Mouse (Mus musculus): ENCODE measurements at regions not wholly inside any gene's neighbourhood (a gene's known extent, or its start where the extent isn't known, plus 50 kb on each side); places are given as distances from the start of the nearest gene placed in this dataset.

DNA sequence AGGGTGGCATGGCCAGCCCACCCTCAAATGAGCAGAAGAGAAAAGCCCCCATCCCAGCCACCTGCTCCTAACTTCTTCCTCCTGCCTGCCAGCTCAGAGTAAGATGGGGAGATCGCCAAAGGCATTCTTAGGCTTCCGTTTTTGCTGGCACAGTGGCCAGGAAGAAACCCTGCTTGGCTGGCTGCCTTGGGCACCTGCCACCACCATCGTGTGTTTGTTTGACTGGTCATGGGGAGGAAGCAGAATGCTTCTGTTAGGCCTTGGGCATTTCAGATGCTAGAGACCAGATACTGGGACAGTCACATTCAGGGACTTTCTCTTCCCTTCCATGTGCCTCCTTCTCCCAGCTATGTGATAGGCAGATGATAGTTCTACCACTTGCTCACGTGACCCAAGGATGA is 1283.7 kb upstream of the A1bg start:
- DNase-seq (ENCODE audit: low spot score) = no peak

GRCm38 (mm10) chr15:62203951-62204905 is 1281.4 kb upstream of the A1bg start:
- Histone ChIP-seq H3K4me1 (replicated peaks; ENCODE audit: insufficient read depth, low read length) (peaks cover 6% of the 10 kb centered on the region; the same call in 1 of the 2 replicates), H3K9me3 (replicated peaks; ENCODE audit: low read length) (no peaks in the 10 kb centered on the region; the same call in 1 of the 2 replicates), H3K4me3 (replicated peaks; ENCODE audit: low read depth, low read length) (no peak overlapping the region), H3K27me3 (ENCODE audit: insufficient read depth, low read length) (no peaks in the 10 kb centered on the region), H3K36me3 (ENCODE audit: insufficient read depth, low read length) (no peaks in the 10 kb centered on the region), H3K27ac (peak overlapping the region; percentile 65), H3K9ac (ENCODE audit: low read depth, low read length) (no peak overlapping the region), H3K4me2 (ENCODE audit: low read length) (0 out of 2 replicates have a peak overlapping the region, but pooled peaks have one; percentile 9)
- WGBS = 48% methylated on average over 18 of the region's 18 CpGs
- TF ChIP-seq CTCF (IDR thresholded peaks at IDR 0.05; ENCODE audit: low read depth) = no peak
- ATAC-seq (replicated peaks; ENCODE audit: low FRiP score, low read depth) = peak; percentile 91
- peak; percentile 62 for DNase-seq (ENCODE audit: low spot score)

More for the DNA sequence above, 1283.7 kb upstream of the A1bg start:
- Histone ChIP-seq H3K9me3 (replicated peaks; ENCODE audit: low read length) (no peaks in the 10 kb centered on the region; the same call in 1 of the 2 replicates), H3K36me3 (ENCODE audit: insufficient read depth, low read length) (no peaks in the 10 kb centered on the region), H3K4me2 (ENCODE audit: low read length) (no peak overlapping the region), H3K9ac (ENCODE audit: low read depth, low read length) (no peak overlapping the region), H3K27ac (no peak overlapping the region), H3K4me1 (replicated peaks; ENCODE audit: insufficient read depth, low read length) (peaks cover 6% of the 10 kb centered on the region; the same call in 1 of the 2 replicates), H3K4me3 (replicated peaks; ENCODE audit: low read depth, low read length) (no peak overlapping the region), H3K27me3 (ENCODE audit: insufficient read depth, low read length) (no peaks in the 10 kb centered on the region)
- 70% methylated on average over 4 of the region's 4 CpGs for WGBS
- no peak for ATAC-seq (replicated peaks; ENCODE audit: low FRiP score, low read depth)
- TF ChIP-seq CTCF (IDR thresholded peaks at IDR 0.05; ENCODE audit: low read depth) = no peak

DNA sequence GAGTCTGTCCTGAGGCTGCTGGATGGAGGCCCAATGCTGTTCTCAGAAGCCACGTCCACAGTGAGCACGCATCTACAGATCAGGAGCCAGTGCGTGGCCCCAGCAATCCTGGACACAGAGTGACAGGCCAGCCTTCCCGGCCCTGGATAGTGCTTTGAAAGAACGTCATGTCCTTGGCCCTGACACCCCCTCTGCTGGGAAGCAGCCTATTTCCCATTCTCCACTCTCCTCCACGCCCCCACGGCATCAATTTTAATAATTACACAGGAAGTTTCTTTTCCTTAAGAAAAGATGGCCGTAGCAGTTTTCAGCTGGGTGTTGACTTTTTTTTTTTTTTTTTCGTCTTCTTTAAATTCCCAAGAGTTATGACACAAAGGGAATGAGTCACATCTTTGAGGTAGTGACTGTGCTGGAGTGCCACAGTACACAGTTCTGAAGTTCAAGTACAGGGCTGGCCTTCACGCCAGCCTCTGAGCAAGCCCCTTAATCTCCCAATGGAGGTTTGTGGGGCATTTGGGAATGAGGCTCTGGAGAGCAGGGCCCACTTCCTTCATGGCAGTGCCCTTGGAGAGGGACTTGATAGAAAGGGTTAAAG is 1280.1 kb upstream of the A1bg start:
- Histone ChIP-seq H3K27ac (0 out of 2 replicates have a peak overlapping the region, but pooled peaks have one; percentile 4), H3K4me2 (ENCODE audit: low read length) (no peak overlapping the region), H3K9me3 (replicated peaks; ENCODE audit: low read length) (no peaks in the 10 kb centered on the region; the same call in 1 of the 2 replicates), H3K4me1 (replicated peaks; ENCODE audit: insufficient read depth, low read length) (peaks cover 6% of the 10 kb centered on the region; the same call in 1 of the 2 replicates), H3K27me3 (ENCODE audit: insufficient read depth, low read length) (no peaks in the 10 kb centered on the region), H3K4me3 (replicated peaks; ENCODE audit: low read depth, low read length) (no peak overlapping the region), H3K36me3 (ENCODE audit: insufficient read depth, low read length) (no peaks in the 10 kb centered on the region), H3K9ac (ENCODE audit: low read depth, low read length) (no peak overlapping the region)
- ATAC-seq (replicated peaks; ENCODE audit: low FRiP score, low read depth) (no peak), DNase-seq (ENCODE audit: low spot score) (peak; percentile 55)
- TF ChIP-seq CTCF (IDR thresholded peaks at IDR 0.05; ENCODE audit: low read depth) = no peak
- 56% methylated on average over 10 of the region's 10 CpGs for WGBS

DNA sequence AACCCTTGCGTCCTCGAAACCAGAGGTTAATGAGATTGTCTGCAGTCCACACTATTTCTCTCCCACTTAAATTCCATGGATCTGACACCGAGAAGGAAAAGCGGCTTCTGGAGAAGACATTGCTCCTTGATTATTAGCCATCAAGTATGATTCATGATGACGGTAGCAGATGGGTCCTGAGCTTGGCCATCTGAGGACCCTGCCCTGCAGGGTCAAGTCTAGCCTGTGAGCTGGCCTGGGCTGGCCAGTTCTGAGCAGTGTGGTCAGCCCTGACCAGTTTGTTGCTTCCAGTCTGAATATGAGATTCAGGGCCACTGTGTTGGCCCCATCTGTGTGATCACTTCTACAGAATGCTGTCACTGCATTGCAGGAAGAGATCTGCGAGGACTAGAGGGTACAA is 1275.9 kb upstream of the A1bg start:
- no peak overlapping the region for H3K4me3 ChIP-seq (replicated peaks; ENCODE audit: low read depth, low read length)
- no peak overlapping the region for H3K4me2 ChIP-seq (ENCODE audit: low read length)
- no peaks in the 10 kb centered on the region for H3K27me3 ChIP-seq (ENCODE audit: insufficient read depth, low read length)
- ATAC-seq (replicated peaks; ENCODE audit: low FRiP score, low read depth) (no peak), DNase-seq (ENCODE audit: low spot score) (no peak)
- TF ChIP-seq CTCF (IDR thresholded peaks at IDR 0.05; ENCODE audit: low read depth) = no peak
- H3K27ac ChIP-seq = no peak overlapping the region
- no peak overlapping the region for H3K9ac ChIP-seq (ENCODE audit: low read depth, low read length)
- H3K9me3 ChIP-seq (replicated peaks; ENCODE audit: low read length) = no peaks in the 10 kb centered on the region; the same call in 1 of the 2 replicates
- H3K4me1 ChIP-seq (replicated peaks; ENCODE audit: insufficient read depth, low read length) = peaks cover 6% of the 10 kb centered on the region; the same call in 1 of the 2 replicates
- H3K36me3 ChIP-seq (ENCODE audit: insufficient read depth, low read length) = no peaks in the 10 kb centered on the region
- WGBS = 83% methylated on average over 6 of the region's 6 CpGs

- ATAC-seq (replicated peaks; ENCODE audit: low FRiP score, low read depth) = no peak
- 84% methylated on average over 4 of the region's 4 CpGs for WGBS
Measured at GRCm38 (mm10) chr15:62198194-62198593, 1275.4 kb upstream of the A1bg start.

DNA sequence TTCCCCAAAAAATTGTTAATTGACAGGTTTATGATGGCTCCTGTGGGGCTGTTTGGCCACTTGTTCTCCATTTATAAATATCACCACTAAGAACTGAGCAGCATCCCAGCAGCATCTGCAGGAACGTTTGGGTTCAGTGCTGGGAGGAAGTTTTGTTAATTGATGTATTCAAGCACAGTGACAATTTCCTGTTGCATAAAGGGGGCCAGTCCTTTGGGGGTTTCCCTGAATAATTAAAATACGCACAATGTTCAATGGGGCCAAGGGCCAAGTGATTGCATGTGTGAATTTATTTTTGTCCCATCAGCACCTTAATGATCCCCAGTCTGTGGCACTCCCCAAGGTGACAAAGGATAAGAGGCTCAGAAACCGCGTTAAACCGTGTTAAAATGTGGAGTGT is 1272.6 kb upstream of the A1bg start:
- Histone ChIP-seq H3K27me3 (ENCODE audit: insufficient read depth, low read length) (no peaks in the 10 kb centered on the region), H3K36me3 (ENCODE audit: insufficient read depth, low read length) (no peaks in the 10 kb centered on the region), H3K4me1 (replicated peaks; ENCODE audit: insufficient read depth, low read length) (no peaks in the 10 kb centered on the region), H3K4me3 (replicated peaks; ENCODE audit: low read depth, low read length) (no peak overlapping the region), H3K9ac (ENCODE audit: low read depth, low read length) (no peak overlapping the region), H3K27ac (no peak overlapping the region), H3K9me3 (replicated peaks; ENCODE audit: low read length) (no peaks in the 10 kb centered on the region), H3K4me2 (ENCODE audit: low read length) (no peak overlapping the region)
- TF ChIP-seq CTCF (IDR thresholded peaks at IDR 0.05; ENCODE audit: low read depth) = no peak
- no peak for ATAC-seq (replicated peaks; ENCODE audit: low FRiP score, low read depth)
- DNase-seq (ENCODE audit: low spot score) = no peak
- WGBS = 74% methylated on average over 5 of the region's 5 CpGs

More at GRCm38 (mm10) chr15:62198194-62198593, 1275.4 kb upstream of the A1bg start:
- peaks cover 5% of the 10 kb centered on the region; the same call in 1 of the 2 replicates for H3K4me1 ChIP-seq (replicated peaks; ENCODE audit: insufficient read depth, low read length)
- no peak overlapping the region for H3K27ac ChIP-seq
- TF ChIP-seq CTCF (IDR thresholded peaks at IDR 0.05; ENCODE audit: low read depth) = no peak
- H3K36me3 ChIP-seq (ENCODE audit: insufficient read depth, low read length) = no peaks in the 10 kb centered on the region
- DNase-seq (ENCODE audit: low spot score) = no peak
- H3K9ac ChIP-seq (ENCODE audit: low read depth, low read length) = no peak overlapping the region
- no peaks in the 10 kb centered on the region; the same call in 1 of the 2 replicates for H3K9me3 ChIP-seq (replicated peaks; ENCODE audit: low read length)
- H3K4me3 ChIP-seq (replicated peaks; ENCODE audit: low read depth, low read length) = no peak overlapping the region
- H3K4me2 ChIP-seq (ENCODE audit: low read length) = no peak overlapping the region
- no peaks in the 10 kb centered on the region for H3K27me3 ChIP-seq (ENCODE audit: insufficient read depth, low read length)
